Mouse (Mus musculus) liver, embryonic 14.5 days (tissue): ENCODE measurements at regions not wholly inside any gene's neighbourhood (a gene's known extent, or its start where the extent isn't known, plus 50 kb on each side); places are given as distances from the start of the nearest gene placed in this dataset.
A peak's percentile ranks its signal among the peaks of the same experiment; 100 is the strongest.

ENCODE experiments used
- ATAC-seq: fragments of 200-750 bp; cut with Nextera tagmentation; 2 replicates; pipeline ENCODE4 v1.8.0; 2017; ENCODE audit warnings: moderate number of reproducible peaks, mild to moderate bottlenecking, moderate library complexity; ENCODE audit not compliant: insufficient read depth
- DNase-seq, 3 experiments: peaks; one replicate each; pipeline ENCODE4 v3.0.0-alpha.2; 2012 to 2013; ENCODE audit warnings: low read depth in 3 of 3, low spot score in 3 of 3
- H3K27ac ChIP-seq: fragments of 300-500 bp; sonication (generic); 2 replicates; pipeline ENCODE4 v1.5.1; 2014; ENCODE audit warnings: moderate library complexity, mild to moderate bottlenecking, control low read depth, inconsistent platforms
- H3K27me3 ChIP-seq: fragments of 300-500 bp; sonication (generic); 2 replicates; pipeline ENCODE4 v1.6.1; 2014; ENCODE audit warnings: mild to moderate bottlenecking, low read length, moderate library complexity; ENCODE audit not compliant: control insufficient read depth, insufficient read depth
- H3K36me3 ChIP-seq: fragments of 300-500 bp; sonication (generic); replicated peaks from 2 replicates; pipeline ENCODE4 v1.6.1; 2014; ENCODE audit warnings: low read depth; ENCODE audit not compliant: control insufficient read depth, insufficient read depth
- H3K4me1 ChIP-seq, 2 experiments: fragments of 200-500 bp in 1 of 2; fragments of 300-500 bp in 1 of 2; sonication (generic) in 1 of 2; replicated peaks; 2 replicates each; pipeline ENCODE4 v1.6.1; 2012 to 2014; ENCODE audit warnings: antibody characterized with exemption in 1 of 2, inconsistent platforms in 1 of 2, low read length in 1 of 2; ENCODE audit not compliant: control insufficient read depth in 2 of 2, insufficient read depth in 2 of 2
- H3K4me2 ChIP-seq: fragments of 300-500 bp; sonication (generic); 2 replicates; pipeline ENCODE4 v1.6.1; 2014; ENCODE audit warnings: low read depth, mild to moderate bottlenecking, control low read depth, moderate library complexity
- H3K4me3 ChIP-seq, 2 experiments: fragments of 200-500 bp in 1 of 2; fragments of 300-500 bp in 1 of 2; sonication (generic) in 1 of 2; 2 replicates each; pipeline ENCODE4 v1.5.1; 2012 to 2014; ENCODE audit warnings: low read depth in 2 of 2, low read length in 2 of 2, mild to moderate bottlenecking in 2 of 2, control low read depth in 1 of 2, inconsistent platforms in 1 of 2, moderate library complexity in 1 of 2; ENCODE audit not compliant: insufficient read depth in 1 of 2
- H3K9ac ChIP-seq: fragments of 300-500 bp; sonication (generic); replicated peaks from 2 replicates; pipeline ENCODE4 v1.6.1; 2014; ENCODE audit warnings: mild to moderate bottlenecking, control low read depth, moderate library complexity
- H3K9me3 ChIP-seq: fragments of 300-500 bp; sonication (generic); 2 replicates; pipeline ENCODE4 v1.6.1; 2016; ENCODE audit warnings: low read length, mixed read lengths; ENCODE audit not compliant: control insufficient read depth
- CTCF ChIP-seq: IDR thresholded peaks from 2 replicates; pipeline ENCODE4 v1.5.1; 2016; ENCODE audit warnings: antibody characterized with exemption, low read depth, control low read depth
- EP300 ChIP-seq: IDR thresholded peaks from 2 replicates; pipeline ENCODE4 v1.6.1; 2016; ENCODE audit warnings: antibody characterized with exemption, low read depth
- WGBS: fragments of 180-500 bp; shearing (Covaris S2); extraction: QIAGEN DNeasy Blood & Tissue Kit; methylation state at CpG from one replicate; pipeline ENCODE4 v1.1.7; 2014; ENCODE audit not compliant: insufficient replicate concordance; 5-methylcytosine and 5-hydroxymethylcytosine counted together

DNA sequence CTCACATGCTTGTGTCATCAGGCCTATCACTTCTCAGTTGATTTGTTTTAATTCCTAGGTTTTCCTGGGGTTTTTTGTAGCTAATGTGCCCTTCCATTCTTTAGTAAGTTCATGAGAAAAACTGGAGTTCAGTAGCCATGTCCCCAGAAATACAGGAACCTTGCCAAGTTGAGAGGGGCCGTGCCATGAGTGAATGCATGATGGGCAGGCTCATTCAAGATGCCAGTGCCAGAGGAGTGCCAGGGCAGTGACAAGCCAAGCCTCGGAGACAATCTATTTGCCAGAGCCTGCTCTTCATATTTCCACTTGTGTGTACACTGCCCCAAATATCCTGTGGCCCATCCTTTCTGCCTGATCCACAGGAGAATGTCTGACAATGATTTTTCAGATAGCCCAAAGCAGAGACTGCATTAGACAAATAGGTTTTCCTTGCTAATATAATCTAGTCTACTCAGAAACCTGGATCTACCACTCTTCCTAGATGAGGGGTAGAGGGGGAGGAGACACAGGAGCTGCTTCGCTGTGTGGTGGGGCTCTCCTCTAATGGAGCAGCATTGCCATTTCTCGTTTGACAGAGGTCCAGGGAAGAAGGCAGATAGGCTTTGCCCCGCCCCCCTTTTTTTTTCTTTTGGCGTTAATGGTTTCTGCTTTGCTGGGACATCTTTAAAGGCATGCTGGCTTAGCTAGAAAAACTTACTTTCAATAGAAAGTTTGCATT, 569.5 kb upstream of the Arid1b start:
- H3K4me2 ChIP-seq, result no peak overlapping the region
- no peaks in the 10 kb centered on the region for H3K36me3 ChIP-seq
- 38% methylated on average over 6 of the region's 6 CpGs for WGBS
- H3K27ac ChIP-seq, result no peak overlapping the region
- no peaks in the 10 kb centered on the region for H3K9me3 ChIP-seq
- no peak overlapping the region for H3K9ac ChIP-seq
- H3K4me1 ChIP-seq, result no peaks in the 10 kb centered on the region; a peak in 1 of 4 replicates
- DNase-seq, result no peak
- H3K27me3 ChIP-seq, result no peaks in the 10 kb centered on the region
- no peak for ATAC-seq
- TF ChIP-seq EP300 (no peak), CTCF (no peak)
- H3K4me3 ChIP-seq, result no peak overlapping the region

DNA sequence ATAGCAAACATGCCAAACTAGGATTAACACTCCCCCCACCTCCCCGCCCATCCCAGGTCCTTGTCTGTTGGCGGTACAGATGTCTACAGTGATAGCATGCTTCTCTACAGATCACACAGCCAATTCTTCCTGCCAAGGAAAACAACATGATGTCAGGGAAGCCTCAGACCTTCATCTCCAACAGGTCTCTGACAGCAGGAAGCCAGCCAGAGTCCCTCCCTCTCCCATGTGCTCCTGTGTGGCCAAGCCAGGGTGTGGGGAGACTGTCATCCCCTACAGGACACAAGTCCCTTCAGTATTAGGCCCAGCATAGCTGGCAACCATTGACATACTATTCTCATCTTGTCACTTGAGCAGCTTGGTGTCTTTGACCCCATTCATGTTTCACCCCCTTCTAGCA, 568.8 kb upstream of the Arid1b start:
- Histone ChIP-seq H3K27me3 (no peaks in the 10 kb centered on the region), H3K9ac (no peak overlapping the region), H3K4me3 (no peak overlapping the region), H3K27ac (no peak overlapping the region), H3K4me2 (no peak overlapping the region), H3K4me1 (no peaks in the 10 kb centered on the region; a peak in 1 of 4 replicates), H3K9me3 (no peaks in the 10 kb centered on the region), H3K36me3 (no peaks in the 10 kb centered on the region)
- ATAC-seq, result 0 out of 2 replicates have a peak, but pooled peaks have one; percentile 39
- TF ChIP-seq EP300 (no peak), CTCF (no peak)
- WGBS, result 24% methylated on average over 2 of the region's 2 CpGs
- DNase-seq, result no peak

GRCm38 (mm10) chr17:4429036-4429435, 565.1 kb upstream of the Arid1b start:
- no peak for DNase-seq
- Histone ChIP-seq H3K27ac (no peak overlapping the region), H3K4me1 (no peaks in the 10 kb centered on the region; a peak in 1 of 4 replicates), H3K4me2 (no peak overlapping the region), H3K27me3 (no peaks in the 10 kb centered on the region), H3K36me3 (no peaks in the 10 kb centered on the region), H3K9me3 (no peaks in the 10 kb centered on the region), H3K9ac (no peak overlapping the region), H3K4me3 (no peak overlapping the region)
- 64% methylated on average over 2 of the region's 2 CpGs for WGBS
- ATAC-seq, result no peak
- TF ChIP-seq EP300 (no peak), CTCF (no peak)

- Histone ChIP-seq H3K36me3 (no peaks in the 10 kb centered on the region), H3K27me3 (no peaks in the 10 kb centered on the region), H3K9ac (no peak overlapping the region), H3K4me1 (no peaks in the 10 kb centered on the region), H3K4me2 (no peak overlapping the region), H3K9me3 (no peaks in the 10 kb centered on the region), H3K4me3 (no peak overlapping the region), H3K27ac (no peak overlapping the region)
- ATAC-seq (no peak), DNase-seq (no peak)
- no peak for TF ChIP-seq EP300
- no peak for TF ChIP-seq CTCF
- 81% methylated on average over 1 of the region's 1 CpGs for WGBS
Observed at GRCm38 (mm10) chr17:4445606-4446005, 548.5 kb upstream of the Arid1b start.

DNA sequence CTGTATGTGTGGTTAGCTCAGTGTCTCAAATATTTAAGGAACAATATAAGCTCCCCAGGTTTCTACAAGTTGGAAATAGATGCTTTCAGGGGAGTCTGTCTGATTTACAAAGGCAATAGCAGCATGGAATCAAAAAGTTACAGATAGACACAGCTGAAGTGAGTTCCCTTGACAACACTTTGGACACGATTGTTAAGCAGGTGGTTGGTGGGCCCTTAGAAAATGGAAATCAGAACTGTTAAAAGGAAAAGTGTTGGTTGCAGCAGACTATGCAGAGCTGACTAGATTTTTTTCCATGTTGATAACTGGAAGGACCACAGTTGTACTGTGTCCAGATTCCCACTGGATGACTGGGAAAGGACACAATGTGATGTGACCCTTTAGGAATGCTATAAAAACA, 536.6 kb upstream of the Arid1b start:
- TF ChIP-seq EP300 (no peak), CTCF (no peak)
- Histone ChIP-seq H3K27ac (no peak overlapping the region), H3K36me3 (no peaks in the 10 kb centered on the region), H3K27me3 (no peaks in the 10 kb centered on the region), H3K4me1 (no peaks in the 10 kb centered on the region), H3K9me3 (no peaks in the 10 kb centered on the region), H3K4me3 (no peak overlapping the region), H3K4me2 (no peak overlapping the region), H3K9ac (no peak overlapping the region)
- ATAC-seq (no peak), DNase-seq (no peak)
- 41% methylated on average over 1 of the region's 1 CpGs for WGBS
